Comparison of ENCODE assay signal across 8 mouse cellular contexts in genomic region chr11:84916053-84916702, GRCm38 (mm10). TPM values are rescaled to one million over a fixed set of nuclear protein-coding genes. Genes with fewer than 3 reads are reported as not detected.
DNase-seq lines count a peak whose midpoint lies in the region; ATAC-seq and TF ChIP-seq lines count a peak whose summit lies in the region.

Znhit3 (minus strand) TSS chr11:84916366.

- peak; percentile 86 for ATAC-seq in kidney, embryonic 15.5 days (replicated peaks; ENCODE audit: low FRiP score)
- peak; percentile 95 for ATAC-seq in monocyte, adult 5-6 weeks (replicated peaks; ENCODE audit: insufficient number of reproducible peaks, low FRiP score, low TSS enrichment, poor library complexity, severe bottlenecking)

- peak within 1 kb of the TSS; percentile 90 for H3K4me3 ChIP-seq in bone marrow macrophage, adult 2 months (ENCODE audit: insufficient read depth, low read length)
- peak within 1 kb of the TSS; percentile 97 for H3K4me3 ChIP-seq in embryonic fibroblast, embryonic 13.5 days (ENCODE audit: insufficient read depth, low read length)
- peak within 1 kb of the TSS; percentile 97 for H3K4me3 ChIP-seq in heart, embryonic 10.5 days
- peak within 1 kb of the TSS; percentile 74 for H3K4me3 ChIP-seq in kidney, embryonic 15.5 days (replicated peaks)

- DNase-seq in A20 (ENCODE audit: low read depth, low spot score): peak; percentile 86
- DNase-seq in heart, embryonic 10.5 days (ENCODE audit: low spot score): peak; percentile 95
- peak; percentile 83 for DNase-seq in liver
- peak; percentile 80 to 87 for DNase-seq in spleen, postnatal 4 days (ENCODE audit: low spot score in 2 of 2)

- H3K9me3 ChIP-seq in heart, embryonic 10.5 days: no peaks in the 10 kb centered on the region
- H3K9me3 ChIP-seq in kidney, embryonic 15.5 days (replicated peaks): no peaks in the 10 kb centered on the region

- WGBS in heart, embryonic 10.5 days: 4% methylated on average over 34 of the region's 34 CpGs
- 4% methylated on average over 34 of the region's 34 CpGs for whole genome bisulfite sequencing in kidney, embryonic 15.5 days

- no peak for TF ChIP-seq POLR2A in bone marrow macrophage, adult 2 months (IDR thresholded peaks at IDR 0.05; ENCODE audit: borderline replicate concordance, low read depth, low read length)
- peak; percentile 55 for TF ChIP-seq POLR2A in embryonic fibroblast, embryonic 13.5 days (IDR thresholded peaks at IDR 0.05; ENCODE audit: low read depth, low read length)

- H3K4me1 ChIP-seq in bone marrow macrophage, adult 2 months (ENCODE audit: control insufficient read depth, insufficient read depth, low read length): no peaks in the 10 kb centered on the region
- H3K4me1 ChIP-seq in embryonic fibroblast, embryonic 13.5 days (ENCODE audit: control insufficient read depth, insufficient read depth, low read length): peaks cover 5% of the 10 kb centered on the region
- H3K4me1 ChIP-seq in heart, embryonic 10.5 days: peaks cover 23% of the 10 kb centered on the region
- peaks cover 12% of the 10 kb centered on the region for H3K4me1 ChIP-seq in kidney, embryonic 15.5 days

- H3K36me3 ChIP-seq in heart, embryonic 10.5 days: peaks cover 30% of the 10 kb centered on the region
- peaks cover 29% of the 10 kb centered on the region for H3K36me3 ChIP-seq in kidney, embryonic 15.5 days

- no peak for TF ChIP-seq CTCF in bone marrow macrophage, adult 2 months (IDR thresholded peaks at IDR 0.05; ENCODE audit: low read depth, low read length)
- TF ChIP-seq CTCF in embryonic fibroblast, embryonic 13.5 days (IDR thresholded peaks at IDR 0.05; ENCODE audit: borderline replicate concordance, insufficient read depth, low read length): no peak

- peak within 1 kb of the TSS; percentile 76 for H3K9ac ChIP-seq in kidney, embryonic 15.5 days

- no peaks in the 10 kb centered on the region for H3K27me3 ChIP-seq in heart, embryonic 10.5 days (ENCODE audit: insufficient read depth, poor library complexity, severe bottlenecking)
- H3K27me3 ChIP-seq in kidney, embryonic 15.5 days: no peaks in the 10 kb centered on the region

- peak within 1 kb of the TSS; percentile 65 for H3K4me2 ChIP-seq in kidney, embryonic 15.5 days

- H3K27ac ChIP-seq in bone marrow macrophage, adult 2 months (ENCODE audit: insufficient read depth, low read depth, low read length): no peak within 1 kb of the TSS
- peak within 1 kb of the TSS; percentile 75 for H3K27ac ChIP-seq in embryonic fibroblast, embryonic 13.5 days (ENCODE audit: insufficient read depth, low read length)
- H3K27ac ChIP-seq in heart, embryonic 10.5 days: peak within 1 kb of the TSS; percentile 90
- no peak within 1 kb of the TSS for H3K27ac ChIP-seq in kidney, embryonic 15.5 days

RNA-seq across cellular contexts. Expression of gene Znhit3, which starts in this region (rescaled TPM):
- 12.1 and 15.0 TPM in 2 replicates for polyA plus RNA-seq in bone marrow macrophage, adult 2 months (2012; ENCODE audit: insufficient read depth, insufficient read length, missing spikeins)
- 20.2 and 24.6 TPM in 2 replicates for polyA plus RNA-seq in embryonic fibroblast, embryonic 13.5 days (2011; ENCODE audit: insufficient read length, low read depth, missing spikeins)
- 55.1 and 78.2 TPM in 2 replicates for polyA plus RNA-seq in heart, embryonic 10.5 days (2016; fragmentation: Nextera tagmentation; extraction: Ambion mirVana)
- polyA plus RNA-seq in kidney, embryonic 15.5 days (2015; fragmentation: Nextera tagmentation; extraction: Ambion mirVana): 60.0 and 65.0 TPM in 2 replicates
- total RNA-seq in monocyte, adult 5-6 weeks (2017): 8.6 to 18.2 TPM (median 17.8 TPM) in 3 replicates

Comparison
In these comparisons a context has a peak if more than half of its experiments do, and no peak if none do; other contexts are left out.
1. H3K27ac ChIP-seq: peak in embryonic fibroblast, embryonic 13.5 days (single experiment) and heart, embryonic 10.5 days (single experiment); none in bone marrow macrophage, adult 2 months (single experiment) and kidney, embryonic 15.5 days (single experiment).
2. Peak in every context shown above with its lines, with median percentiles within 50 percentile points of each other: DNase-seq and H3K4me3 ChIP-seq.